Mouse (Mus musculus): ENCODE data around the gene AF067061.
"Not testable (repeated sequence)": the region's sequence is repeated elsewhere in the genome, so short reads cannot be mapped to it uniquely, and the experiment has no call there.

AF067061 gene

GRCm38 (mm10) chr13:120262870-120263269, at the start of gene AF067061:
Gene AF067061, plus strand, starts transcription at chr13:120263114.
- DNase-seq, result not testable (repeated sequence)

DNA sequence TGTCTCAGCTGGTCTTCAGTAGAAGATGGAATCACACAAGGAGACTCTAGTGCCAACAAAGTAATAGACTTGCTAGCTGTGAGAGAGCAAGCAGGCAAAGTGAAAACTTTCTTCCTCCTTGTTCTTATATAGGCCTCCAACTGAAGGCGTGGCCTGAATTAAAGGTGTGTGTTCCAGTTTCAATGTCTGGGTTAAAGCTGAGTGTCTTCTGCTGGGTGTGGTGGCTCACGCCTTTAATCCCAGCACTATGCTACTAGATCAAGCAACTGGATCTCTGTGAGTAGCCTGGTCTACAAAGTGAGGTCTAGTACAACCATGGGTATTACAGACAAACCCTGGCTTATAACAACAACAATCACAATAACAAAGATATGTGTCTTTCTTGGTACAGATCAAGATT, 47.1 kb upstream of the AF067061 start, which contains the start of gene Gm21762:
TSS of gene Gm21762 (minus strand) at position 101 of the 400 bp plus-strand sequence.
- not testable (repeated sequence) for DNase-seq

DNA sequence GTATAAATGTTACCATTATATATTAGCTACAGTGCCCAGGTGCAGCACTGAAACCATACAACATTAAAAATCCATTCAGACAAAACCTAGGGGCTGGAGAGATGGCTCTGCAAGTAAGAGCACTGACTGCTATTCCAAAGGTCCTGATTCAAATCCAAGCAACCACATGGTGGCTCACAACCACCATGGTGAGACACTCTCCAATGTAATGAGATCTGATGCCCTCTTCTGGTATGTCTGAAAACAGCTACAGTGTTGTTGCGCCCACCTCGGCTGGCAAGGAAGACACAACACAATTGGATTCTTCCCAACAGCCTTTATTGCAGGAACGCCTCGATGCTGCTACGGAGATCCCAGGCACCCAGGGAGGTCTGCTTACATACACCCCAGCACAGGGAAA, 42.0 kb upstream of the AF067061 start:
- not testable (repeated sequence) for DNase-seq

DNA sequence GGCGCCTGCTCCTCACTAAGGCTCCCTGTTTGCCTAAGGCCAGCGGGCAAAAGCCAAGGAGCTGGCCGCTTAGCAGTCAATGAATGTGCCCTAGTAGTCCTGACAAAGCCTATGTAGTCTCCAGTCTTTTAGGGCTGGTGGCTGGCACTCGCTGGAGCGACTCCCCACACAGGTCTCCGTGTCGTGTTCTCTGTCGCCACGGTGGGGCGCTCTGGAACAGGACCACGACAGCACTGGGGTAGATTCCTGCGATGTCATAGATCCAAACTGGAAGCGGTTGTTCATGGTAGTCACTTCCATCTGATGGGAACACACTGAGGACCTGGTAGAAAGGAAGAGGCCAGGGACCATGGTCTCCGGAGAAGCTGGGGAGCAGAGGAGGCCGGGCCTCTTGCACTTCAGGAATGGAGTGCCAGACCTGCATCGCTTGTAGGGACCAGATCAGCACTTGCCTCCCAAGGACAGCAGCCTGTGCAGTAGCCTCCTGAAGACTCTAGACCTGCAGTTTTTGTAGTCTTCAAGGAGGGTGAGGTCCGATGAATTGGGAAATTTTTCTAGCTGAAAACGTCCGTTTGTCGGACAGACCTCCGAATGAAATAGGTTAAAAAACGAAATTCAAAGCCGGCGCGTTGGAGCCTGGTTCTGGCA, 39.8 kb upstream of the AF067061 start:
- not testable (repeated sequence) for DNase-seq

DNA sequence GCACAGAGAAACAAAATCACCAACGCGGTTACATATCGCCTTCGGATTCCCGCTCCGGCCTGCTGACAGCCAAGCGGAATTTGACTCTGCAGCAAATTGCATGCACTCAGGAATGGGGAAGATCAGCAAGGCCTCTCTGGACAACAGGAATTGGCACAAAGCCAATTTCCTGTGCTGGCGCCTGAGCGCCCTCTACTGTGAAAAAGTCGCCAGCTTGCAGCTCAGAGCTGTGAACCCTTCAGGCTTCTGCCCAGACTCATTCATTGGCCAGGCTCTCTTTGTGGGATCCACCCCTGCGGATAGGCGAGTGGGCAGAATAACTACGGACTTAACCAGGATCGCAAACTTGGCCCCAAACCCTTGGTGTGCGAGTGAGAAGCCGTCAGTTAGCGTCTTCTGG, 31.1 kb upstream of the AF067061 start:
- DNase-seq, result not testable (repeated sequence)

- DNase-seq, result peak; percentile 3
These were observed 30.4 kb upstream of the AF067061 start for GRCm38 (mm10) chr13:120232447-120233049.

GRCm38 (mm10) chr13:120238811-120239210, 24.1 kb upstream of the AF067061 start, which contains the start of gene Gm21731:
Gene Gm21731, plus strand, starts transcription at chr13:120239111.
- not testable (repeated sequence) for DNase-seq

- DNase-seq, result not testable (repeated sequence)
These were observed 11.5 kb upstream of the AF067061 start for GRCm38 (mm10) chr13:120251208-120251924.

- DNase-seq, result not testable (repeated sequence)
These were observed 3.9 kb upstream of the AF067061 start for GRCm38 (mm10) chr13:120258817-120259658.

GRCm38 (mm10) chr13:120259718-120260117, 3.2 kb upstream of the AF067061 start:
- not testable (repeated sequence) for DNase-seq

- DNase-seq, result not testable (repeated sequence)
These were observed 14.9 kb downstream of the AF067061 start for GRCm38 (mm10) chr13:120277837-120278236.

DNA sequence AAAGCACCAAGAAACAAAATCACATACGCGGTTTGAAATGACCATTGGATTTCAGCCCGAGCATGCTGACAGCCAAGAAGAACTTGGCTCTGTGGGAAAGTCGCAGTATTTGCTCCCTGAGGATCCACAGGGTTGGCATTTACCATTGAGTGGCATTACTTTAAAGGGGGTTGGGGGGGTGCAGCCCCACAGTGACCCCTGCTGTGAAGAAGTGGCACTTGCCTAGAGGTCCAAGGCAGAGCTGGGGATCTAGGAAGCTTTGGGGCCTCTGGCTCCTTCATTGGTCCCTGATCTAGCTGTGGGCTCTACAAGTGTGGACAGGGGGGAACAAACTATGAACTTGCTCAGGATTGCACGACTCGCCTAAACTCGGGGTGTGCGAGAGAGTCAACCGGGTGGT, 15.9 kb downstream of the AF067061 start:
- DNase-seq, result no peak

- DNase-seq, result no peak
These were observed 36.5 kb downstream of the AF067061 start for GRCm38 (mm10) chr13:120299324-120299894.

DNA sequence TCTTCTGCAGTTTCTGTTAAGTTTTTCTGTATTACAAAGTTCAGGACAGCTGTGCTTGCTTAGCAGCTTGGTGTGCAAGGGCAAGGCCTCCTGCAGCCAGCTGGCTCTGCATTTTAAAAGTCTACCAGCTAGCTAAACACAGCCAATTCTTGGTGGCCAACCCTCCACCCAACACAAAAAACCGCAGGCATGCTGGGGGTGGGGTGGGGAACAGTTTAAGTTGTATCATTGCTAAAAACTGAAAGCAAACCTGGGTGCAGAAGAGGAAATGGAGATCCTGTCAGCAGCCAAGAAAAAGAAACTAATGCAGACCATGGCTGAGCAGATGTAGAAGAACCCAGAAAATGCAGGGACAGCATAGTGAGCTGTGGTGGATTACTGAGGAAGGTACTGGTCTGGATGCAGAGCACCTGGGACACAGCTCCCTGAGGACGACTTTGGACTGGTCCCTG, 37.1 kb downstream of the AF067061 start, which contains the start of gene BC147527:
TSS of gene BC147527 (plus strand) at position 402 of the 452 bp plus-strand sequence.
- peak; percentile 76 for DNase-seq

DNA sequence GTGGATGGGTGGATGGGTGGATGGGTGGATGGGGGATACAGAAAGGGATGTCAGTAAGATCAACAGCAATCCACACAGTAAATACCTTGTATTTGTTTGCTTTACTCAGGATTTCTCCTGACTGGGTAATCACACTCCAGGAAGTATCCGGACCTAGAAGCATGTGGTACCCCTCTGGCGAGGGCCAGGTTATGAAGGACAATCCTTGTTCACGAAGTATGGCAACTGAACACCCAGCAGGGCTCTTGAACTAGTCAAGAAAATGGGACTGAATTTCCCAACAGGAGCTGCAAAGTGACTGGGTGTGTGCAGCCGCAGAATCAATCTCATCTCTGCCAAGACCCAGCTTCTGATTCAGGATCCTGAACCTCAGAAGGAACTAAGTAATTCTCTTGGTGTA, 37.9 kb downstream of the AF067061 start:
- no peak for DNase-seq

DNA sequence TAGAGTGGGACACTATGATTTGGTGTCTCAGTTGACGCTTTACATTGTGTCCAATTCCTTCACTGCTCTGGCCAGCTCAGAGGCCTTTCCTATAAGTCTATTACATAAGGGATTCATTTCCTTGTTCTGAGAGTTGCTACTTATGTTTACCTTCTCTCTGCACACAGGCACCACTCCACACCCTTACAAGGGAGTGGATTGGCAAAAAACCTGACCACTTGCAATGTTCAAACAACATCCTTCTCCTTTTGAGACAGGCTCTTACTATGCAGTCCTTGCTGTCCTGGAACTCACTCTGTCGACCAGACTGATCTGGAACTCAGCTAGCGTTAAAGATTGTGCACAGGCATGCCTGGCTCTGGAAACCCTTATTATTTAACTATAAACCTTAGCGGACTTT, 47.8 kb downstream of the AF067061 start:
- no peak for DNase-seq

DNA sequence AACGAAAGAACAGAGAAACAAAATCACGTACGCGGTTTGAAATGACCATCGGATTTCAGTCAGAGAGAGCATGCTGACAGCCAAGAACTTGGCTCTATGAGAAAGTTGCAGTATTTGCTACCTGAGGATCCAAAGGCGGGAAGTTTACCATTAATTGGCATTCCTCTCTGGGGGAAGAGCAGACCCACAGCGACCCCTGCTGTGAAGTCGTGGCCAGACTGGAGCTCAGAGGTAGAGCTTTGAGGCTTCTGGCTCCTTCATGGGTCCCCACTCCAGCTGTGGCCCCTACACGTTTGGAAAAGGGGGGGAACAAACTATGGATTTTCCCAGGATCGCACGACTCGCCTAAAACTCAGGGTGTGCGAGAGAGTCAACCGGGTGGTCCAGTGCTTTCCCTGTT, 50.7 kb downstream of the AF067061 start:
- DNase-seq, result peak; percentile 43
